Mouse (Mus musculus) brain, embryonic 14.5 days (tissue): Measurements from ENCODE around the gene Dazap1.

Experiments
- CTCF ChIP-seq: fragments of 200-500 bp; IDR thresholded peaks from 2 replicates; pipeline ENCODE4 v1.5.1; 2012; ENCODE audit warnings: inconsistent platforms, mild to moderate bottlenecking, moderate library complexity, borderline replicate concordance; ENCODE audit not compliant: insufficient read depth, insufficient read length; ENCODE audit errors: extremely low read depth
- POLR2A ChIP-seq: fragments of 200-500 bp; IDR thresholded peaks from 2 replicates; pipeline ENCODE4 v1.6.1; 2012; ENCODE audit warnings: mild to moderate bottlenecking, inconsistent platforms, borderline replicate concordance; ENCODE audit not compliant: poor library complexity, insufficient read depth, insufficient read length, severe bottlenecking; ENCODE audit errors: extremely low read depth

DNA sequence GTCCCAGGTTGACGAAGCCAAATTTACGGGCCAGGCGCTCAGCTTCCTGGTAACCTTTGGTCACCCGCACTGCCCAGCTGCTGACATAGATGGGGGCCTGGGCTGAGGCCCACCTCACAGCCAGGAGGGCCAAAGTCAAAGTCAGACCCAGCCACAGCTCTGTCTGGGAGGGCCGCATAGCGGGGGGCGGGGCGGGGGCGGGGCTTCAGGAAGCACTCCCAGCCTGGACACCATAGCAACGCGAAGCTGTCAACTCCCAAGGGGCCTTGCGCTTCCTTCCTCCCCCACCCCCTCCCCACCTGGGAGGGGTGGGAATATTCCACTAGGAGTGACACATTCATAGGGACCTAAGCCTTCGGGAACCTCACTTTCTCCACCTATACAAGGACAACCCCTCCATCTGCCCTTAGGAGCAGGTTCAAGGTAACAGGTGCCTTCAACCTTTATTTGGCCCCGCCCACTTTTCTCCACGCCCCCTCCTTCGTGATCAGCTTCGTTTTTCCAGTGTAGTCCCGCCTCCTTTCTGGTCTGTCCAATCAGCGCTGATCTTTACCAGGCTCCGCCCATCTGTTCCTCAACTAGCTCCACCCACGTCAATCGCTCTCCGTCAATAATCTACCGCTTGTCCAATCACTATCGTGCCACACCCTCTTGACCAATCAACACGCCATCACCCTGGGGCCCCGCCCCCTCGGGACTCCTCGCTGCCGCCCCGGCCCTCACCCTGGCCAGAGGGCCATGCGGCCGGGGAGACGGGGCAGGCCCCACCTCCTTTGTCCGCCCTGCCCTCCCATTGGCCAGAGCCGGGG is 68.2 kb downstream of the Dazap1 start, which contains the start of the genes Pcsk4 and Reep6:
- TF ChIP-seq POLR2A = no peak
- TF ChIP-seq CTCF = no peak
